Mouse (Mus musculus): ENCODE results near the gene Gm28047. TPM values are rescaled to one million over a fixed set of nuclear protein-coding genes. Genes with fewer than 3 reads are reported as not detected.

The Gm28047 gene
- polyA plus RNA-seq, 1 experiment from 2014 or later = not detected

DNA sequence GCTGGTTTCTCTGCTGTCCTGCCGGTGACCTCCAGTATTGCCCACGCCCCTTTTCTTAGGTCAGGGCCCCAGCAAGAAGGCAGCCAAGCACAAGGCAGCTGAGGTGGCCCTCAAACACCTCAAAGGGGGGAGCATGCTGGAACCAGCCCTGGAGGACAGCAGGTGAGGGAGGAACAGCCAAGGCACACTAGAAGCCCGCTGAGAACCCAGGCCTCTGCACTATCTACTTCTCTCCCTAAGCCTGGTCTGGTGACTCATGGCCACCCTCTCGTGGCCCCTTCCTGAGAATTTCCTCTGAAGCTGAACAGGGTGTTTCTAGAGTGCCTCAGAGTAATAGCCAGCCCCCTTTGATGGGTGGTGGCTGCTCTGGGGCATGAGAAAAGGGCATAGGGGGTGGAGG, 104.5 kb downstream of the Gm28047 start:
- no peak overlapping the region for H3K4me2 ChIP-seq (replicated peaks)
- no peak overlapping the region for H3K4me3 ChIP-seq
- H3K27ac ChIP-seq = no peak overlapping the region
- no peaks in the 10 kb centered on the region for H3K27me3 ChIP-seq
- peaks cover 37% of the 10 kb centered on the region for H3K36me3 ChIP-seq
- peak overlapping the region; percentile 21; the same call in 1 of the 2 replicates for H3K9ac ChIP-seq
- no peak for ATAC-seq (ENCODE audit: insufficient number of reproducible peaks, insufficient read depth, low FRiP score, low TSS enrichment)
- WGBS = 84% methylated on average over 4 of the region's 4 CpGs
- peaks cover 23% of the 10 kb centered on the region for H3K4me1 ChIP-seq
- H3K9me3 ChIP-seq = no peaks in the 10 kb centered on the region

DNA sequence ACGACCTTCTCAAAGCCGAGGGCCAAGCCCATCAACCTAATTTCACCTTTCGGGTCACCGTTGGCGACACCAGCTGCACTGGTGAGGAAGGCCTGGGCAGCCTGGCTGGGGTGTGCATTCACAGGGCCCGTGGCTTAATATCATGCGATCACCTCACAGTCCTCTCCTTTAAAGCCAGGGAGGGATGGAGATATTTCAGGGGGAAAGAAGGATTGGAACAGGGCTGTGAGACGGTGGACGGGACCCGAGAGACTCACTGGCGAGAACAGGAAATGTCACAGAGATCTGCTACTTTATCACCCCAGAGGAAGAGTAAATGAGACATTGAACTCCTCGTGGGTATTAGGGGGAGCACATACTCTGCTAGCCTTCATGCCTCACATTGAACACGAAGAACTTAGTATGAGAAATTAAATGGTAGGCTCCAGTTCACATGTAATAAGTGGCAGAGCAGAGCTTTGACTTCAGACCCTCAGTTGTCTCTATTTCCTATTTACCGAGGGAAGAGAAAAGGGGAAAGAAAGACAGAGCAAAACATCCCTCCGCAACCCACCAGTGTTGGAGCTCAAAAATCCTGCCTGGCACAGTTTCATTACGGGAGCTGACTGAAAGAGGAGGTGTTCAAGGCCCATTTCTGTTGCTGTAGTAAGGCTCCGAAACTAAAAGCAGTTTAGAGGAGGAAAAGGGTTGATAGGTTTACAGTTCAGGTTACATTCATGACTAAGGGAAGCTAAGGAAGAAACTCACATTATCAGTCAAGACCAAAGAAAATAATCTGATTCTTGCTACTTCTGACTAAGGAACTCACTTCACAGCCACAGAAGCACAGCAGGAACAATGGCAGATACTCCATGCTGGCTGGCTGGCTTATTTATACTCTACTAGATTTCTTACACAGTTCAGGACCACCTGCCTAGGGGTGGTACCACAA, 105.4 kb downstream of the Gm28047 start:
- Histone ChIP-seq H3K9me3 (no peaks in the 10 kb centered on the region), H3K27me3 (no peaks in the 10 kb centered on the region), H3K4me3 (peak overlapping the region; percentile 53), H3K4me2 (replicated peaks) (peak overlapping the region; percentile 86), H3K9ac (peak overlapping the region; percentile 81), H3K36me3 (peaks cover 34% of the 10 kb centered on the region), H3K27ac (peak overlapping the region; percentile 99; the same call in 1 of the 2 replicates), H3K4me1 (peaks cover 26% of the 10 kb centered on the region)
- 68% methylated on average over 17 of the region's 17 CpGs for WGBS
- ATAC-seq (ENCODE audit: insufficient number of reproducible peaks, insufficient read depth, low FRiP score, low TSS enrichment) = no peak

DNA sequence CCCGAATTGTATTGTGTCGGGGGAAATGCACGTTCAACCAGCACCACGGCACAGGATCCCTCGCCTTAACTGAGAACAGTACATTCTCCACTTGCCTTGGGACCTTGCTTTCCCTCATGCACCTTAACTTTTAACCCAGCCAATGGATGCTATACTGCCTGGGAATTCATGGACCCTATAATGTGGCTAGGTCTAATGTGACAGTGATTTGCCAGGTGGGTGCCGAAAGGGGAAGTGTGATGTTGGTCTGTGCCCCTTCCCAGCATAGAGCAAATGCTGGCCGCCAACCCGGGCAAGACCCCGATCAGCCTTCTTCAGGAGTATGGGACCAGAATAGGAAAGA, 106.0 kb downstream of the Gm28047 start:
- peak overlapping the region; percentile 86 for H3K4me2 ChIP-seq (replicated peaks)
- no peaks in the 10 kb centered on the region for H3K27me3 ChIP-seq
- no peaks in the 10 kb centered on the region for H3K9me3 ChIP-seq
- WGBS = 15% methylated on average over 9 of the region's 9 CpGs
- H3K9ac ChIP-seq = peak overlapping the region; percentile 81
- H3K36me3 ChIP-seq = peaks cover 28% of the 10 kb centered on the region
- peak overlapping the region; percentile 99 for H3K27ac ChIP-seq
- no peak for ATAC-seq (ENCODE audit: insufficient number of reproducible peaks, insufficient read depth, low FRiP score, low TSS enrichment)
- H3K4me1 ChIP-seq = peaks cover 26% of the 10 kb centered on the region
- H3K4me3 ChIP-seq = peak overlapping the region; percentile 53

DNA sequence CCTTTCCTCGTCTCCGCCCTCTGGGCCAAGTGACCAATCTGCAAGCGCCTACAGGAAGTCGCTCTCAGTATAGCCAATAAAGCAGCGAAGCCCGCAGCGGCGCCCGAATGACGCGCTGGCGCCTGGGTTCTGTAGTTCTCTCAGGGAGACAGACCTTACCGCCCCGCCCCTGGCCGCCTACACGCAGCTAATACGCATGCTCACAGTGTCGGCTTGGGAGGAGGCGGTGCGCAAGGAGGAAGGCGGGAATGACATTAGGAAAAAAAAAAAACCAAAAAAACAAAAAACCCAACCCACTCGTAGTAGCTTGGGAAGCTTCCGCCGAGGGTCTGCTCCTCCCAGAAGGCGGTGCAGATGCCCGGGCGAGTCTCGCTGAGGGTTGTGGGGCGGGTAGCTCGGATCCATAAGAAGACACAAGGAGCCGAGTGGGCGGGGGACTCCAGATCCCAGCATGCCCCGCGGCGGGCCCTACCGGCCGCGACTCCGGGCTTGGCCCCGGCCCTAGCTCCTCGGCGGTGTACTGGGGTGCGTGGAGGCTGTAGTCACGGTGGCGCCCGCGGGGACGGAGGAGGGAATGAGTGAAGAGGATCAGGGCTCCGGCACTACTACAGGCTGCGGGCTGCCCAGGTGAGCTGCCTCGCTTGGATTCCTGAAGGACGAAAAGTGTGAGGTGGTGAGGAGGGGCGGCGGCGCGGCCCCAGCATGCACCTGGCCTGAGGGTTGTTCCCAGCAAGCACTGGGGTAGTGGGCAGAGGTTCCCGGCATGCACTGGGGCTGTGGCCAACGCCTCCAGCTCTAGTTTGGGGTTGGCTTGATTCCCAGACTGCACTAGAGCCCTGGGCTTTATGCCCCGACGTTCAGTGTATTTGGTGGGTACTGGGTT, 106.7 kb downstream of the Gm28047 start, which contains the start of gene Tarbp2:
Gene Tarbp2 (plus strand): TSS at position 217 of the 883 bp plus-strand sequence.
- H3K4me1 ChIP-seq = peaks cover 26% of the 10 kb centered on the region
- under 1% methylated on average over 60 of the region's 60 CpGs for WGBS
- H3K4me3 ChIP-seq = peak within 1 kb of the TSS; percentile 53
- H3K4me2 ChIP-seq (replicated peaks) = peak within 1 kb of the TSS; percentile 86
- H3K9me3 ChIP-seq = no peaks in the 10 kb centered on the region
- peak within 1 kb of the TSS; percentile 81 for H3K9ac ChIP-seq
- H3K27ac ChIP-seq = peak within 1 kb of the TSS; percentile 99
- peaks cover 25% of the 10 kb centered on the region for H3K36me3 ChIP-seq
- H3K27me3 ChIP-seq = no peaks in the 10 kb centered on the region
- ATAC-seq (ENCODE audit: insufficient number of reproducible peaks, insufficient read depth, low FRiP score, low TSS enrichment) = peak; percentile 93

DNA sequence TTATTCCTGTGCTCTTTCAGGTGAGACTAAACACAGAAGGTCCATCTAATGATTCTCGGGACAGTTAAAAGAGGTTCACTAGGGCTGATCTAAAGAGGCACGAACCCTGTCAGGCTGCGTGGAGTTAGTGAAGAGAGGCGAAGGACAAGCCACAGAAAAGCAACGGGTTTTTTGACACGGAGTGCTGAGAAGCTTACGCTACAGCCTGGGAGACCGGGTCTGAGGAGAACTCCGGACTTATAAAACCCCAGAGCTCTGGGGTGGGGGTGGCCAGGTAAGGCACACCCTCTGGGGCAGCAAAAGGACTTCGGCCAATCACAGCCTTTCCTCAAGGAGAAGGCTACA, 107.3 kb downstream of the Gm28047 start:
- peak overlapping the region; percentile 53 for H3K4me3 ChIP-seq
- peaks cover 20% of the 10 kb centered on the region for H3K36me3 ChIP-seq
- no peaks in the 10 kb centered on the region for H3K9me3 ChIP-seq
- H3K27ac ChIP-seq = peak overlapping the region; percentile 78
- no peaks in the 10 kb centered on the region for H3K27me3 ChIP-seq
- under 1% methylated on average over 10 of the region's 10 CpGs for WGBS
- ATAC-seq (ENCODE audit: insufficient number of reproducible peaks, insufficient read depth, low FRiP score, low TSS enrichment) = no peak
- peak overlapping the region; percentile 72 for H3K9ac ChIP-seq
- H3K4me1 ChIP-seq = peaks cover 28% of the 10 kb centered on the region
- peak overlapping the region; percentile 86 for H3K4me2 ChIP-seq (replicated peaks)

DNA sequence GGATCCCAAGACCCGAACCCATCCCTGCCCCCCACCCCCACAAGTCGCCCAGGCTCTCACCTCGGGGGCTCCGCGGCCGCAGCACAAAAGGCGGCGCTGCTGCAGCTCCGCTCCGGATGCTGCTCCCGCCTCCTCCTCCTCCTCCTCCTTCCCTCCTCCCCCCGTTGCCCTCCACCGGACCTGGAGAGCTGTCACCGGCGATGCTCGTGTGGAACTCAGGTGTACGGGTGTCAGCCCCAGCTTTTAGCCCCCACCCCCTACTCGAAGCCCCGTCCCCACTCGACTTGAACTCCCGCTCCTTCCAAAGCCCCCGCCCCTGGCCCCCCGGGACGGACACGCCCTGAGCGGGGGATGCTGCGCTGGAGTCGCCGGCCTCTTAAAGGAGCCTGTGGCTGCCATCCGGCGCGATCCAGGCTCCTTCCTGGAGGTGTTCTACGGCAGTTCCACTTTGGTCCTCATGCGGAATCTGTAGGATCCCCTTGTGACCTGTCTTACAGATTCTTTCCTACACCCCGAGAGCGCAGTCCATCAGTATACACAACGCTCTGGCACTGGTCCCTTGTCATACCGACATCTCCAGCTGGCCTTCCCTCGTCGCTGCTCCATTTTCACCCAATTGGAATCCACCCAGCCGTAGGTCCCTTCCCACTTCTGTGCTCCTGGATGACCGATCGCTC, 108.0 kb downstream of the Gm28047 start, which contains the start of gene Map3k12:
Gene Map3k12 (minus strand): TSS at position 337 of the 677 bp plus-strand sequence.
- Histone ChIP-seq H3K4me3 (peak within 1 kb of the TSS; percentile 53), H3K9ac (peak within 1 kb of the TSS; percentile 72), H3K36me3 (peaks cover 14% of the 10 kb centered on the region; the same call in 1 of the 2 replicates), H3K9me3 (no peaks in the 10 kb centered on the region), H3K4me1 (peaks cover 35% of the 10 kb centered on the region), H3K27ac (peak within 1 kb of the TSS; percentile 99), H3K27me3 (no peaks in the 10 kb centered on the region), H3K4me2 (replicated peaks) (peak within 1 kb of the TSS; percentile 86)
- ATAC-seq (ENCODE audit: insufficient number of reproducible peaks, insufficient read depth, low FRiP score, low TSS enrichment) = peak; percentile 11; the same call in 1 of the 2 replicates
- WGBS = 1% methylated on average over 43 of the region's 43 CpGs

DNA sequence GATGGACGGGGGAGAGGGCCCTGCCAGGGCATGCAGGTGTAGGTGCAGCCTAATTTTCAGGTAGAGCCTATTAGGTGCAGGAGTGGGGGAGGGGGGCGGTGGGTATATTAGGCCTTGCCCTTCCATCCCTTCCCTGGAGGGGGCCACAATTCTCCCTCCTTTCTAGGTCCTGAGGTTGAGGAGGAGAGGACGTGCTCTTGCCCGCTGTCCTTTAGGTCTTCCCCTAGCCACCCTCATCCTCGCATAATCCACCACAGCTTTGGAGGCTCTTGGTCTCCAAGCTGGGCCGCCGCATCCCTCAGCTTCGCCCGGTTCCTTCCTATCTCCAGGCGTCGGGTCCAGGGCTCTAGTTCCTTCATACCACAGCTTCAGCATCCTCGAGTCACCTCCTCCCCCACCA, 108.6 kb downstream of the Gm28047 start:
- under 1% methylated on average over 12 of the region's 12 CpGs for WGBS
- Histone ChIP-seq H3K27ac (peak overlapping the region; percentile 78), H3K4me1 (peaks cover 41% of the 10 kb centered on the region), H3K27me3 (no peaks in the 10 kb centered on the region), H3K4me2 (replicated peaks) (peak overlapping the region; percentile 86), H3K9me3 (no peaks in the 10 kb centered on the region), H3K9ac (peak overlapping the region; percentile 72), H3K4me3 (peak overlapping the region; percentile 53), H3K36me3 (peaks cover 10% of the 10 kb centered on the region; the same call in 1 of the 2 replicates)
- ATAC-seq (ENCODE audit: insufficient number of reproducible peaks, insufficient read depth, low FRiP score, low TSS enrichment) = no peak; the same call in 1 of the 2 replicates

DNA sequence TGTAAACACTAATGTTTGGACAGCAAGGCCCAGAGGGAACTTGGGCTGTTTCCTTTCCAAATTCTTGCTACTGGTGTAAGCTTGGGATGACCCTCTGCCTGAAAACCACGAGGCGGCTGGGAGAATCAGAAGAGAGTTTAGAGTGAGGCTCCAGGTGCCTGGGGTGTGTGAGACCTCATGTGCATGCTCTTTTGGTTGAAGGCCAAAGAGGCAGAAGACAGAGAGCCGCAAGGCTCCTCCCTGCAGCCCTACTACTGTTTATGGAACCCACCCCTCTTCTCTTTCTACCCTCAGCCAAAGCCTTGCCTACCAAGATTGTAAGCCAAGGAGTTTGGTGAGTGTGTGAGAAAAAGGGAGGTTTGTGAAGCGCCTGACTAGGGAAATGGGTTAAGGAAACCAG, 109.1 kb downstream of the Gm28047 start:
- ATAC-seq (ENCODE audit: insufficient number of reproducible peaks, insufficient read depth, low FRiP score, low TSS enrichment) = no peak
- Histone ChIP-seq H3K4me1 (peaks cover 46% of the 10 kb centered on the region), H3K27me3 (no peaks in the 10 kb centered on the region), H3K4me2 (replicated peaks) (peak overlapping the region; percentile 86), H3K9ac (peak overlapping the region; percentile 72), H3K36me3 (peaks cover 7% of the 10 kb centered on the region; the same call in 1 of the 2 replicates), H3K27ac (peak overlapping the region; percentile 78), H3K9me3 (no peaks in the 10 kb centered on the region), H3K4me3 (peak overlapping the region; percentile 53)
- 43% methylated on average over 4 of the region's 4 CpGs for WGBS

DNA sequence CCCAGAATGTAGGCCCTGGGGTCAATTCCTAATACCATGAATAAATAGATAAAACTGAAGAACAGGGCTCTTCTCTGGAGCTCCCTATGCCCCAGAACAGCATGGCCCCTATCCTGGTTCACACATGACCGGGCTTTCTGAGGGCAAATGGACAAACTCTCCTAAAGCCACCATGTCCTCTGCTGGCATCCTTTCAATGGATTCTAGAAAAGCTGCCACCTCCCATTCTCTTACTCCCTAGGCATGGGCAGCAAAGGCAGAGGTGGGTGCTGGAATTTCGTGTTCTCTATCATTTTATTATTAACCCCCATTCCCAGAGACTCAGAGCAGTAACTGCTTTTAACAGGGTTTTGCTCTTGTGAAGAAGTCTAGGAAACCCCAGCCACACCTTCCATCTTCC, 109.6 kb downstream of the Gm28047 start:
- Histone ChIP-seq H3K4me1 (peaks cover 47% of the 10 kb centered on the region), H3K4me3 (peak overlapping the region; percentile 53; the same call in 1 of the 2 replicates), H3K27ac (no peak overlapping the region)

DNA sequence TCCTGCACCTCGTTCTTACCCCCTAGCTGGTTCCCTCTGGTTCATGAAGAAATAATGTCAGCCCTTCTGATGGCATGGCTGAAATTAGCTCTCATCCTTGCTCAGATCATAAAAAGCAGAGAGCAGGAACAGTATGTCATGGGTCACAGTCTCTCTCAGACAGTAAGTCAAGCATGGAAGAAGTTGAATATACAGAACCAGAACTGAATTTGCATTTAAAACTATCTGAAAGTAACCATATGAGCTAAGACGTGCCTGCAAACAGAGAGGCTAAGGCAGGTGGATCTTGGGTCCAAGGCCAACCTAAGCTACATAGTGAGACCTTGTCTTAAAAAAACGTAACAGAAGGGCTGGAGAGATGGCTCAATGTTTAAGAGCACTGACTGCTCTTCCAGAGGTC, 111.9 kb downstream of the Gm28047 start:
- WGBS = 81% methylated on average over 3 of the region's 3 CpGs
- Histone ChIP-seq H3K36me3 (no peaks in the 10 kb centered on the region), H3K27ac (peak overlapping the region; percentile 89; the same call in 1 of the 2 replicates), H3K9me3 (no peaks in the 10 kb centered on the region), H3K4me2 (replicated peaks) (no peak overlapping the region), H3K27me3 (no peaks in the 10 kb centered on the region), H3K4me3 (no peak overlapping the region), H3K4me1 (peaks cover 44% of the 10 kb centered on the region), H3K9ac (no peak overlapping the region)
- ATAC-seq (ENCODE audit: insufficient number of reproducible peaks, insufficient read depth, low FRiP score, low TSS enrichment) = no peak

More for the DNA sequence above, 109.6 kb downstream of the Gm28047 start:
- H3K36me3 ChIP-seq = 0 out of 2 replicates have a peak, but pooled peaks cover 2% of the 10 kb centered on the region
- peak overlapping the region; percentile 86 for H3K4me2 ChIP-seq (replicated peaks)
- H3K27me3 ChIP-seq = no peaks in the 10 kb centered on the region
- H3K9me3 ChIP-seq = no peaks in the 10 kb centered on the region
- no peak overlapping the region for H3K9ac ChIP-seq
- WGBS = 90% methylated on average over 2 of the region's 2 CpGs
- ATAC-seq (ENCODE audit: insufficient number of reproducible peaks, insufficient read depth, low FRiP score, low TSS enrichment) = no peak

DNA sequence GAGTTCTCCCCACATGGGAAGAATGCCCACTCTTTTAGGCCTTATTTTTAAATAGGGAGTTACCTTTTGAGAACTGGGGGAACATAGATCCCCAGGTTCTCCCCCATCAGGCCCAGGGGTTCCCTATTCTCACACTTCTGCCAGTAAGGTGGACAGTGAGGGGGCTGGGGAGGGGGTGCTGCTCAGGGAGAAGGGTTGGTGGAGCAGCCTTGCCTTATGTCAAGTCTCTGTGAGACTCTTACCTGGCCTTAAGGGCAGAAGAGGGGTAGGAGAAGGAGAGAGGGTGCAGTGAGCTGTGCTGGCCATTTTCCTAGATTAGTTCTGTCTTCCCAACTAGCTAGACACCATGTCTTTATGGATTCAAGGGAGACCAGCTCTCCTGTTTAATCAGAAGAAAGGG, 112.4 kb downstream of the Gm28047 start:
- no peak overlapping the region for H3K4me2 ChIP-seq (replicated peaks)
- no peak overlapping the region for H3K9ac ChIP-seq
- H3K27ac ChIP-seq = peak overlapping the region; percentile 89; the same call in 1 of the 2 replicates
- H3K36me3 ChIP-seq = no peaks in the 10 kb centered on the region
- no peak overlapping the region for H3K4me3 ChIP-seq
- H3K4me1 ChIP-seq = peaks cover 44% of the 10 kb centered on the region
- H3K9me3 ChIP-seq = no peaks in the 10 kb centered on the region
- no peaks in the 10 kb centered on the region for H3K27me3 ChIP-seq
- no peak for ATAC-seq (ENCODE audit: insufficient number of reproducible peaks, insufficient read depth, low FRiP score, low TSS enrichment)
